Mouse (Mus musculus) CD4-positive, CD25-positive, alpha-beta regulatory T cell, adult 2 months (primary cell): ENCODE measurements around the gene Slc6a16.

ENCODE experiments used
- DNase-seq: peaks from one replicate; pipeline ENCODE4 v3.0.0-alpha.2; 2012; ENCODE audit warnings: low read depth, low spot score

Gene Slc6a16

DNA sequence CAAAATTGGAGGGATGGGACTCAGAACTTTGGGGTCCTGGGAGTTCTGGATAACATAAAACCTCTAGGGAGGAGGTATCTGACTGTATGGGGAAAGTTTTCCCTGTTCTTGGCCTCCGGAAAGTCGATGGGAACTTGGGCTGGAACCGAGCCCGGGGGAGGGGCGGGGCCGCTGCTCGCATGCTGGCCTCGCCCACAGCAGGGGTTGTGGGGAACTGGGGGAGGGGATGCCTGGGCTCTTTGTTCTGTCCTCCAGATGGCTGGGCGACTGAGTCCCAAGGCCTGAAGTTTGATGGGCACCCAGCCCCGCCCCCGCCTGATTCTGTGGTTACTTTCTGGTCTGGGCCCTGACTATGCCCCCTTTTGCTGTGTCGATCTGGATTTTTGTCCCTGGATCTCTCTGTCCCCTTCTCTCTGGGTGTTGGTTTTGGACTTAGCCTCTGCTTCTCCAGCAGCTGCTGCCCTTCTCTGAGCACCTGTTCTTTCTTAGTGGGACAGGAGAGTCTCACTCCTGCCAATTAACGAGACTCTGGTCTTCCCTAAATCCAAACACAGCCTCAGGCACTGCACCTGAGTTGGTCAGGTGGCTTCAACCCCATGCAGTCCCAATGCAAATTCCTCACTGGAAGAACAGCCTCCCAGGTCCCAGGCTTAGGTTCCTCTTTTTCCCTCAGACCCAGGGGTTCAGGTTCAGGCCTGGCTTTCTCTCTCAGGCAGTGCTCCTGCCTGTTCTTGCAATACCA is 24.3 kb upstream of the Slc6a16 start:
- no peak for DNase-seq

- DNase-seq = no peak
Measured at GRCm38 (mm10) chr7:45221680-45222079, 19.2 kb upstream of the Slc6a16 start.

GRCm38 (mm10) chr7:45224826-45225225 is 16.1 kb upstream of the Slc6a16 start:
- no peak for DNase-seq

GRCm38 (mm10) chr7:45226421-45226820 is 14.5 kb upstream of the Slc6a16 start:
- no peak for DNase-seq

DNA sequence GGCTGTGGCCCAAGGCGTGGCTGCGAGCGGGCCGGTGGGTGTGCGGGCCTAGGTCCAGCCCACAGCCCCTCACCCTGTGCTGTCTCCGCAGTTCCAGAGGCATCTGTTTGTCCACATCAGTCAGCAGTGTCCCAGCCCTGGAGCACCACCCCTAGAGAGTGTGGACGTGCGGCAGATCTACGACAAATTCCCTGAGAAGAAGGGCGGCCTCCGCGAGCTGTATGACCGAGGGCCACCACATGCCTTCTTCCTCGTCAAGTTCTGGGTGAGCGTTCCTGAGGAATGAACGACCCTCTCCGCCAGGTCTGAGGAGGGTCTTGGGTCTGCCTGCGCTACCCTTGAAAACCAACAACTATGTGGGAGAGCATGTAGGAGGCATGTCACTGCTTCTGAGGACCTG is 12.3 kb upstream of the Slc6a16 start:
- no peak for DNase-seq

GRCm38 (mm10) chr7:45229046-45229445 is 11.8 kb upstream of the Slc6a16 start:
- DNase-seq = no peak

DNA sequence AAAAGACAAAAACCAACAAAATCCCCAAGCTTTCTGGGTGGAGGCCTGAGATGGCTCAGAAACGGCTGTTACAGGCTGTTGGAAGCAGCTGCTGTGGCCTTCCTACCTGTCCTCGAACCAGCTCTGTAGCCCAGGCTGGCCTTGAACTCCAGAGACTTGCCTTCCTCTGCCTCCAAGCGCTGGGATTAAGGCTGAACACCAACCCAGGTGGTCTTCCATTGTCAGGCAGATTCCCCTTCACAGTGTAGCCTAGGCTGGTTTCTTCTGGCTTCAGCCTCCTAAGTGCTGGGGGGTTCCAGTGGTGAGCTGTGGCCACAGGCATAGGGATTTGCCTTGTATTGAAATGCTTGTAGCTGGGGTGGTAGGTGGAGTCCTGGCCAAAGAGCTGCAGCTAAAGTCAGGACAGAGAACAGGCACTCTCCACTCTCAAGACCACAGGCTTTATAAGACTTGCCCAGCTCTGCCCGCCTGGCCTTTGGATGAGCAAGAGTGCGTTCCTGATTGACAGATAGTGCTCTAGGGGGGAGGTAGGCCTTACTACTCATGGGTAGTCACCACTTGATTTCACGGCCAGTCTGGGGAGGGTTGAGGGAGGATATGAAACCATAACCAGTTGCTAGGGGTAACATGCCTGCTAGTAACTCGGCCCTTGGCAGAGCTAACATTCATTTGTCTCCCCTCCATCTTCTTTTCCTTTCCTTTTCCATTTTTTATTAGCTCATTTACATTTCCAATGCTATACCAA is 11.3 kb upstream of the Slc6a16 start:
- no peak for DNase-seq

DNA sequence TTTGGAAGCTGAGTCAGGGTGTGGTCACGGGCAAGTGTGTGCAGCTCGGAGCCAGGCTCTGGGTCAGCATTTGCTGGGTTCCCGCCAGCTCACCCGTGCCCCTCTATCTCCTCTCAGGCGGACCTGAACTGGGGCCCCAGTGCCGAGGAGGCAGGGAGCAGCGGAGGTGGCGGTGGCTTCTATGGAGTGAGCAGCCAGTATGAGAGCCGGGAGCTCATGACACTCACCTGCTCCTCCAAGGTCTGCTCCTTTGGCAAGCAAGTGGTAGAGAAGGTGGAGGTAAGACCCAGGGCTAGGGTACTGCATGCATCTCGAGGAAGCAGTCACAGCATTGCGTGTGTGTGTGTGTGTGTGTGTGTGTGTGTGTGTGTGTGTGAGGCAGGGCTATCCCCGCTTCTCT is 9.7 kb upstream of the Slc6a16 start:
- no peak for DNase-seq

DNA sequence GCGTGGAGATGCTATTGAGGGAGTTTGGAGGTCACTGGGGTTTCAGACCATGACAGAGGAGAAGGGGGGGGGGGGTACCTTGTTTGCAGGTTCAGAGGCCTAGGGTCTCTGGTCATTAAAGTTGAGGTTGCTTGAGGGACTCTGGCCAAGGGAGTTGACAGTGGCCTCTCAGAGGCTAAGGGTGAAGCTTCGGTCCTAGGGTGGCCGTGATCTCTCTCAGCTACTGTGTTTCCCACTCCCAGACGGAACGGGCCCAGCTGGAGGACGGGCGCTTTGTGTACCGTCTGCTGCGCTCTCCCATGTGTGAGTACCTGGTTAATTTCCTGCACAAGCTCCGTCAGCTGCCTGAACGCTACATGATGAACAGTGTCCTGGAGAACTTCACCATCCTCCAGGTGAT is 8.9 kb upstream of the Slc6a16 start:
- no peak for DNase-seq

DNA sequence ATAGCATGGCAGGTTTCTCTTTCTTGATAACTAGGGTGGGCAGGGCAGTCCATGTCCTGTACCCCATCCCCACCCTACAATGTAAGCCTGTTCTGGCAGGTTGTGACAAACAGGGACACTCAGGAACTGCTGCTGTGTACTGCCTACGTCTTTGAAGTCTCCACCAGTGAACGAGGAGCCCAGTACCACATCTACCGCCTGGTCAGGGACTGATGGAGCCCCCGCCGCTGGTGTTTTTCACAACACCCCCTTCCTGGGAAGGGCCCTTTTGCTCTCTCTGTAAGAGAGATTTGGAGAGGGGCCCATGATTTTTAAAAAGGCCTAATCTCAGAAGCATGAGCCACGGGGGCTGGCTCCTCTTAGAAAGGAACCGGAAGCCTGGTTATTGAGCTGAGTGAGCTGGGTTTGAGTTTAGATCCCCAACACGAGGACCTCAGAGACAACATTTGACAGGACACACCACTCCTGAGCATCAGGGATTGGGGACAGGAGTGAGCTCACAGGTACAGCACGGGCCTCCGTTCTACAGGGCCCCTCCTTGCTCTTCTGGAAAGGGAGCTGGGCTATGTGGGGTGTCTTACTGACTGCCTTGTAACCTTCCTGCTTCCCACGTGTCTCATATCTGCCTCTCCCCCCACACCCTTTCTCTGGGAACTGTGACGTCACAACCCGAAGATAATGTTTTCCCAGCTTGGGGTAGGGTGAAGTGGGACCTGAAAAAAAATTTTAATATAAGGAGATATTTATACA is 8.0 kb upstream of the Slc6a16 start:
- no peak for DNase-seq

- DNase-seq = no peak
Measured at GRCm38 (mm10) chr7:45233580-45234332, 7.1 kb upstream of the Slc6a16 start.

DNA sequence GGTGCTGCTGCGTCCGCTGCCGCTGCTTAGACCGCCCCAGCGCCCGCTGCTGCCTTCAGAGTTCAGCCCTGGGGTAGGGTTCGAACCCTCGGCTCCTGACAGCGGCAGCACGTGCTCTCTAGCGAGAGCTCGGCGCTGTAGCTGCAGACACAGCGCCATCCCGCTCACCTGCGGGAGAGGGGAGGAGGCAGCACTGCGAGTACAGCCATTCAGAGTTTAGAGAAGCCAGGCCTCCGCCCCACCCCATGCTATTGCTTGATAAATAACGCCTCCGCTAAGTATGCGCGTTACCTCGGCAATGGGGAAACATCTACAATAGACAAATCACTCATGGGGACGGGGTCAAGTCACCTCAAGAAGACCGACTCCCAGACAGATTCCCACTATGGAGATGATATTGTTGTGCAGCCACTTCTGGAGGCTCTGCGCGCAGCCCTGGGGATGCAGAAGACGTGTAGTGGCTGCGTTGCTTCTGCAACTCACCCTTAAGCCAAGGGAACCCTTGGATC is 6.5 kb upstream of the Slc6a16 start:
- no peak for DNase-seq

DNA sequence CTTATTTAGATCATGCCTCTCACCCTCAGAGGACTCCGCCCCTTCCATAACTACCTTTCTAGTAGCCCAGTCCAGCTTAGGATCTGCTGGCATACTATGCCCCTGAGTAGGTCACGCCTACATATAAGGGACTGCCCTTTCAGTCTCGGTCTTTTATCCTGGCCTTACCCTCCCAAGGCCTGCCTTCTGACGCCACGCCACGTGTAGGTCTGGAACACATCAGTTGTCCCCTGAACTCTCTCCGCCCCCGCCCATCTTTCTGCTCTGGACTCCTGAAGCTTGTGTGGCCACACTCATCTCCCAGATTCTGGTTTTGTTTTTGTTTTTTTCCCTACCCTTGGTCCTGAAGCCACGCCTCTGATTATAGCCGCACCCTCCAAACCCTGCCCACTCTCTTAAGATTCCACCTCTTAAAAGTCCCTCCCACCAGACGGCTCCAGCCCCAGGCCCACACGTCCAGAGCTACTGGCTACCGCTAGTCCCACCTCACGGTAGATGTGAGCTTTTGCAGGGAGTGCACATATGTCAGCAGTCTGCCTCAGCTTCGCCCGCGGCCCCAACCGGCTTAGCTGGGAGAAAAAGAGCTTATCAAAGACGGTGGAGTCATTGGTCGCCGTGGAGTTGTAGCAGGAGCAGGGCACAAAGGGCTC is 5.8 kb upstream of the Slc6a16 start:
- no peak for DNase-seq

GRCm38 (mm10) chr7:45235656-45236180 is 5.2 kb upstream of the Slc6a16 start:
- no peak for DNase-seq

- peak; percentile 34 for DNase-seq
Measured at GRCm38 (mm10) chr7:45237747-45238699, 2.9 kb upstream of the Slc6a16 start.

- DNase-seq = peak; percentile 92
Measured at GRCm38 (mm10) chr7:45238723-45239496, 2.0 kb upstream of the Slc6a16 start, which contains the start of gene Cd37. Cd37 (minus strand) TSS chr7:45239115.

- no peak for DNase-seq
Measured at GRCm38 (mm10) chr7:45240109-45240508, 776 bp upstream of the Slc6a16 start.

DNA sequence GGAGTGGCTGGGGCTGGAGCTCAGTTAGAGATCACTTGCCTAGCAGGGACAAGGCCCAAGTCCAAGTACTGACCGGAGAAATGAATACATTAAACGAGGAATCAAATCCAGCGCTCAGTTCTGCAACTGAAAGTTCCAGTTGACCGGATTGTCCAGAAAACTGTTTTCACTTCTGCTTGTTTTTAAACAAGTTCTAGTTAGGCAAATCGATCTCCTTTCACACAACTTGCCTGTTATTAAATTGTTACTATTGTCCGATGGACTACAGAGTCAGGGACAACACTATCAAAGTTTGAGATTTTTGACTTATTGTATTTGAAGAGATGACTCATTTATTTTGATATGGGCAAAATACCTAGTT is 484 bp downstream of the Slc6a16 start:
- DNase-seq = no peak

DNA sequence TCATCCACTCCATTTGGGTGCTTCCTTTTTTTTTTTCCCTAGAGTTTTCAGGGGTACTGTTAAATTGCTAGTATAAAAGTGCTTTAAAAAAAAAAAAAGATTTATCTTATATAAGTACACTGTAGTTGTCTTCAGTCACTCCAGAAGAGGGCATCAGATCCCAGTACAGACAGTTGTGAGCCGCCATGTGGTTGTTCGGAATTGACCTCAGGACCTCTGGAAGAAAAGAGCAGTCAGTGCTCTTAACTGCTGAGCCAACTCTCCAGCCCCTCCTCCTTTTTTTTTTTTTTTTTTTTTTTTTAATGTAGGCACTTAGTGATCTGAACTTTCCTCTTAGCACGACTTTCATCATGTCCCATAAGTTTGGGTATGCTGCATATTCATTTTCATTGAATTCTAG is 6.8 kb downstream of the Slc6a16 start:
- peak; percentile 37 for DNase-seq
